ENCODE assay signal across 8 mouse cellular contexts in genomic region chr12:29926896-29927295, GRCm38 (mm10). TPM values are rescaled to one million over a fixed set of nuclear protein-coding genes. Genes with fewer than 3 reads are reported as not detected.
A peak's percentile ranks its signal among the peaks of the same experiment; 100 is the strongest.
DNase-seq lines count a peak whose midpoint lies in the region; ATAC-seq and TF ChIP-seq lines count a peak whose summit lies in the region.

No protein-coding gene starts in this region.

- WGBS in cerebellum, adult 2 months: 26% methylated on average over 3 of the region's 3 CpGs
- 28% methylated on average over 3 of the region's 3 CpGs for WGBS in forebrain, postnatal 0 days
- 37% methylated on average over 3 of the region's 3 CpGs for WGBS in midbrain, embryonic 14.5 days

- H3K27me3 ChIP-seq in cerebellum, adult 2 months (ENCODE audit: control insufficient read depth, insufficient read depth, low read length): no peaks in the 10 kb centered on the region
- H3K27me3 ChIP-seq in forebrain, postnatal 0 days (ENCODE audit: insufficient read depth, low read length): no peaks in the 10 kb centered on the region
- no peaks in the 10 kb centered on the region for H3K27me3 ChIP-seq in midbrain, embryonic 14.5 days (ENCODE audit: control insufficient read depth, insufficient read depth, low read length)

- DNase-seq in cerebellum, adult 2 months: peak in 1 of 2 experiments; percentile 25
- no peak for DNase-seq in cerebellum, adult 9-10 months
- peak; percentile 55 for DNase-seq in thymus, postnatal 4 days
- DNase-seq in thymus, postnatal 36 days: no peak
- DNase-seq in forebrain, postnatal 0 days: peak; percentile 71
- DNase-seq in layer of hippocampus, postnatal 10 days (ENCODE audit: low spot score in 2 of 2): peak; percentile 82
- DNase-seq in midbrain, embryonic 14.5 days: peak; percentile 83

- no peaks in the 10 kb centered on the region for H3K9me3 ChIP-seq in forebrain, postnatal 0 days (ENCODE audit: low read length)
- no peaks in the 10 kb centered on the region for H3K9me3 ChIP-seq in midbrain, embryonic 14.5 days (ENCODE audit: control insufficient read depth, low read length)

- no peak overlapping the region for H3K27ac ChIP-seq in cerebellum, adult 2 months (ENCODE audit: insufficient read depth, low read length)
- H3K27ac ChIP-seq in forebrain, postnatal 0 days (ENCODE audit: low read depth, low read length): no peak overlapping the region
- peak overlapping the region; percentile 33; the same call in 1 of the 2 replicates for H3K27ac ChIP-seq in midbrain, embryonic 14.5 days (replicated peaks; ENCODE audit: low read depth, low read length)

- H3K4me2 ChIP-seq in forebrain, postnatal 0 days (ENCODE audit: low read depth): no peak overlapping the region
- H3K4me2 ChIP-seq in midbrain, embryonic 14.5 days (ENCODE audit: low read length): no peak overlapping the region

- H3K4me1 ChIP-seq in cerebellum, adult 2 months (ENCODE audit: control insufficient read depth, insufficient read depth, low read length): no peaks in the 10 kb centered on the region
- H3K4me1 ChIP-seq in forebrain, postnatal 0 days (ENCODE audit: insufficient read depth): no peaks in the 10 kb centered on the region
- H3K4me1 ChIP-seq in midbrain, embryonic 14.5 days (ENCODE audit: control insufficient read depth, insufficient read depth, low read length): no peaks in the 10 kb centered on the region

- peak; percentile 38; the same call in 1 of the 2 replicates for TF ChIP-seq CTCF in cerebellum, adult 2 months (IDR thresholded peaks at IDR 0.05; ENCODE audit: borderline replicate concordance, insufficient read depth, low read depth, low read length)
- peak; percentile 81 for TF ChIP-seq CTCF in forebrain, postnatal 0 days (IDR thresholded peaks at IDR 0.05; ENCODE audit: low read depth)

- TF ChIP-seq POLR2A in cerebellum, adult 2 months (IDR thresholded peaks at IDR 0.05; ENCODE audit: borderline replicate concordance, insufficient read depth, low read length): no peak

- H3K9ac ChIP-seq in forebrain, postnatal 0 days: no peak overlapping the region
- no peak overlapping the region for H3K9ac ChIP-seq in midbrain, embryonic 14.5 days (replicated peaks; ENCODE audit: low read length)

- peaks cover 17% of the 10 kb centered on the region for H3K36me3 ChIP-seq in forebrain, postnatal 0 days (ENCODE audit: insufficient read depth)
- H3K36me3 ChIP-seq in midbrain, embryonic 14.5 days (ENCODE audit: control insufficient read depth, insufficient read depth, low read length): peaks cover 14% of the 10 kb centered on the region

- H3K4me3 ChIP-seq in cerebellum, adult 2 months (replicated peaks; ENCODE audit: insufficient read depth, low read depth, low read length): no peak overlapping the region
- no peak overlapping the region for H3K4me3 ChIP-seq in forebrain, postnatal 0 days (ENCODE audit: low read depth, low read length)
- H3K4me3 ChIP-seq in midbrain, embryonic 14.5 days (replicated peaks; ENCODE audit: low read depth, low read length): no peak overlapping the region

- ATAC-seq in forebrain, postnatal 0 days: peak; percentile 76
- no peak for ATAC-seq in midbrain, embryonic 14.5 days (ENCODE audit: low FRiP score, low TSS enrichment)
- ATAC-seq in monocyte, adult 5-6 weeks (replicated peaks; ENCODE audit: insufficient number of reproducible peaks, low FRiP score, low TSS enrichment, poor library complexity, severe bottlenecking): no peak

RNA-seq across cellular contexts. Expression of gene Pxdn, which starts 10.5 kb away (rescaled TPM):
- 11.9 and 12.1 TPM in 2 replicates for polyA plus RNA-seq in cerebellum, adult 2 months (2012; rRNA removed)
- total RNA-seq in forebrain, postnatal 0 days (2014; rRNA removed): 50.5 and 67.5 TPM in 2 replicates
- polyA plus RNA-seq in forebrain, postnatal 0 days (2015; fragmentation: Nextera tagmentation; extraction: Ambion mirVana): 10.0 and 12.5 TPM in 2 replicates
- total RNA-seq in layer of hippocampus, postnatal 10 days (2021): 10 to 100 TPM; 76.4 to 81.6 TPM
- 39.8 and 57.8 TPM in 2 replicates for polyA plus RNA-seq in midbrain, embryonic 14.5 days (2014; fragmentation: Nextera tagmentation; extraction: Ambion mirVana)
- not detected in 3 replicates for total RNA-seq in monocyte, adult 5-6 weeks (2017)

Comparison
In these comparisons a context has a peak if more than half of its experiments do, and no peak if none do; other contexts are left out.
1. DNase-seq: peak in thymus, postnatal 4 days (single experiment), forebrain, postnatal 0 days (single experiment), layer of hippocampus, postnatal 10 days (2 of 2) and midbrain, embryonic 14.5 days (single experiment); none in cerebellum, adult 9-10 months (single experiment) and thymus, postnatal 36 days (0 of 2).
2. RNA of gene Pxdn, which starts 10.5 kb away (total RNA-seq): 76.4 to 81.6 TPM in layer of hippocampus, postnatal 10 days and 50.5 to 67.5 TPM in forebrain, postnatal 0 days; not detected in monocyte, adult 5-6 weeks; every median in the first group is over 10 times any median in the second.